Mouse (Mus musculus): Measurements from ENCODE around the gene Naa38.
A peak's percentile ranks its signal among the peaks of the same experiment; 100 is the strongest.

The Naa38 gene

GRCm38 (mm10) chr11:69414421-69415326, 19.4 kb downstream of the Naa38 start:
- peak; percentile 66 for DNase-seq (ENCODE audit: low spot score)

DNA sequence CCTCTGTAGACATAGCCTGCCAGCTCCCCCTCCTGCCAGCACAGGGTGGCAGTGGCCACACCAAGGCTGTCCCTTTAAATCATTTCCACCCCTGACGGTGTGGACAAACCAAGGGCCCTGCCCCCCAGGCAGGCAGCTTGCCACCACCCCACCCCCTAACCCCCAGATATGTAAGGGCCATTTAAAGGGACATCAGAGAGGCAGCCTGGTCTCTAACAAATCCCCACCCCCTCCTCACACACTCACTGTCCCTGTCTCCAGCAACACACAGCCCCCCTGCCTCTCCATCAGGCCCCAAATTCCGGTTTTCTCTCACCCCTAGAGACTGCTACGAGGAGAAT, 20.0 kb downstream of the Naa38 start:
- DNase-seq (ENCODE audit: low spot score): peak; percentile 66

GRCm38 (mm10) chr11:69415668-69416451, 20.6 kb downstream of the Naa38 start:
- DNase-seq (ENCODE audit: low spot score): peak; percentile 91

DNA sequence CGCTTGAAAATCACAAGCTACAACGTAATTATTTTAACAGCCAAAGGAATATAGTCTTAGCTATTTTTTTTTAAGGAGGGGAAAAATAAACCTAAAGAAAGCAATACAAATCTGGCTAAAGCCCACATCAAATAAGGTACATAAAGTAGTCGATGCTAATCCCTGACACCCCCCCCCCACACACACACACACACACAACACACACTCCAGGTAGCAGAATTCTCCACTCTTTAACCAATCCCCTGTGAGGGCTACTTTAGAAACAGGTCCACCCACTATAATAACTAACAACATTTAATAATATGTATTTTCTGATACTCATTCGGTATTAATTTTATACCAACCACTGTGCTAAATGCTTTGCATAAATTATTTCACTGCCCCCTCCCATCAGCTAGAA, 21.2 kb downstream of the Naa38 start:
- no peak for DNase-seq (ENCODE audit: low spot score)

DNA sequence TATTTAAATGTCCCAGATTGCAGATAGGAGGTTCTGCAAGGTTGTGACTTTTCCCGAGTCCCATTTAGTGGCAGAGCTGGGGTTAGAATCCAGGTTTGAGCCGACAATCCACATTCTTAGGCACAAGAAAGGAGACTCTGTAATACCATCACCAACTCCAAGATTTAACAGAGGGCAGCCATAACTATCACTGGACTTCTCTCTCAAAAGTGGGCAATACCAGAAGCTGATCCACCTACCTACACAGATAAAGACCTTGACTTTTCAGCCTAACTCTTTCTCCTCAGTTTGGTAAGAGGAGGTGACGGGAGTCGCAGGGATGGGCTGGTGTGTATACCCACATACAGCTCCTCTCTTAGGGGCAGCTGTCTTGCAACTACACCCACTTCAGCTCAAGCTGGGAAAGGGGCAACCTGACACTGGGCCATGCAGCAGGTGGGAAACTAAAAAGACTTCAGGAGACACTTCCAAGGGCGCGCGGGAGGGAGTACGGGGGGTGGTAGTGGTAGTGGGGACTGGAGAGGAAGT, 21.7 kb downstream of the Naa38 start:
- DNase-seq (ENCODE audit: low spot score): no peak

DNA sequence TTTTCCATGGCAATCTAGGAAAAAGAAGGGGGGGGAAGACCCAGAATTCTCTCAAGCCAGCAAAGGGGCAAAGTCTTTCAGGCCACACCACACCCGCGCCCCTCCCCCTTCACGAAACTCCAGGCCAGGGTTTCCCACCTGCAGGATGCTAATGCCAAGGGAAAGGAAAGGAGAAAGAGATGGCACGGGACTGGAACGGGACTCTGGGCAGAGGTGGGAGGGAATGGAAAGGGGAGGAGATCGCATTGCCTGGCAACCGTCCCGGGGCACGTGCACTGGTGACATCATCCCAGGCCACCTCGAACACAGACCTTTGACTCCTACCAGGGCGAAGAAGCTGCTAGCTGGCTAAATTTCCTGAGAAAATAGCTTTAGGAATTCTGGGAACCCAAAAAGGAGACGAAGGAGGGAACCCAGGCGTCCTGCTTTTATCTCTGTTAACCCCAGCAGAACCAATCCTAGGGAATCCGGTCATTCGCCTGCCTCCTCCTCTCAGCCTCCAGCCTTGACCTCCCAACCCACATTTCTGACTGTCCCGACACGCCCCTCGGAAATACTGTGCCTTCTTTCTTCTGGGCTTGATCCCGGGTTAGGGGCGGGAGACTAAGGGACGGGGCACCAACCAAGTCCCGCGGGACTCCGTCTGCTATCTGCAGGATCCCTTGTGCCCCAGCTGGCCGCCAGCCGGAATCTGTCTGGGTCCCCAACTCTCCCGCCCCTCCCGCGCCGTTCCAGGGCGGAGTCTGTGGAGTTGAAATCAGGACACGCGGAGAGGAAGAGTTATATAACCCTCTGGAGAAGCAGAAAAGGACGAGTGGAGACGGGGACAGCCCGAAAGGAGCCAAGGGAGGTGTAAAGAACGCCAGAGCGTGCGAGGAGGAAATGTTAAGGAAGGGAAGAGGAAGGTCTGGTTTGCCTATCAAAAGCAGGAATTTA, 22.4 kb downstream of the Naa38 start:
- DNase-seq (ENCODE audit: low spot score): peak; percentile 98

DNA sequence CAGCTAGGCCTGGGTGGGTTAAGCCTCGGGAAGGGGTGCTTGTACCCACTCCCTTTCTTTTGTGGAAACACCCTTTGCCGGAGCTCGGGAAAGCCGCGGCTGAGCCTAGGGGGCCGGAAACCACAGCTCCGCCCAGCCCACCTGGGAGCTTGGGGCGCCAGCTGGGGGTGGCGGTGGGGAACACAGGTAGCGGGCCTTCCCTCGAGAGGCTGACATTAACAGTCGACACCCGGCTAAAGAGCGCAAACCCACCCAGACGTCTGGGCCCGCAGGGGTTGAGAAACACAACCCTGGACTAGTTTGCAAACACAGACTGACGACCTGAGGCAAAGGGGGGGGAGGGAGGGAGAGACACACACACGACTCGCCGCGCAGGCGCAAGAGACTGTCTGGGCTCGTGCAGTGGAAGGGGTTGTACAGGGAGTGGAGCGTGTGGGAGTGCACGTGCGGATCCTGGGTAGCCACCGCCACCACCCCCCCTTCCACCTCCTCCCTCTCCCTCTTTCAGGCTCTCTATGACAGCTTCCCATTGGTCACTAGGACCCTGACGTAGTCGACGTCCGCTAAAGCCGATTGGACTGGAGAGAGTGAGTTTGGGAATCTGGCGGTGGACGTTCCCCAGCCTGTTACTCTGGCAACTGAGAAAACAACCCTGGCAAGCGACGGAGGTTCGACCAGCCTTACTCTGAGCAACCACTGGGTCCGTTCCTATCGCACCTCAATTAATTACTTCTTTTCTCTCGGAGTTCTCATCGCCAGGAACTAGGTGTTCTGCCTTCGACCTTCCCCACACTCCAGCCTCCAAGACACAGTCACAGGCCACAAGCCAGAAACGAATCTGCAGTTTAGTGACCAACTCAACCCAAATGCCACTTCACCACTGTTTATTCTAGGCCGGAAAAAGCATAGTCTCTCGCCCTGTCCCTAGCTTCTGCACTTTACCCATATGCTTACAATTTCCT, 23.5 kb downstream of the Naa38 start:
- DNase-seq (ENCODE audit: low spot score): peak; percentile 99

- DNase-seq (ENCODE audit: low spot score): peak; percentile 68
Measured at GRCm38 (mm10) chr11:69419443-69419812, 24.1 kb downstream of the Naa38 start.

GRCm38 (mm10) chr11:69419813-69420553, 24.7 kb downstream of the Naa38 start:
- peak; percentile 81 for DNase-seq (ENCODE audit: low spot score)

GRCm38 (mm10) chr11:69420554-69421000, 25.3 kb downstream of the Naa38 start:
- DNase-seq (ENCODE audit: low spot score): no peak

DNA sequence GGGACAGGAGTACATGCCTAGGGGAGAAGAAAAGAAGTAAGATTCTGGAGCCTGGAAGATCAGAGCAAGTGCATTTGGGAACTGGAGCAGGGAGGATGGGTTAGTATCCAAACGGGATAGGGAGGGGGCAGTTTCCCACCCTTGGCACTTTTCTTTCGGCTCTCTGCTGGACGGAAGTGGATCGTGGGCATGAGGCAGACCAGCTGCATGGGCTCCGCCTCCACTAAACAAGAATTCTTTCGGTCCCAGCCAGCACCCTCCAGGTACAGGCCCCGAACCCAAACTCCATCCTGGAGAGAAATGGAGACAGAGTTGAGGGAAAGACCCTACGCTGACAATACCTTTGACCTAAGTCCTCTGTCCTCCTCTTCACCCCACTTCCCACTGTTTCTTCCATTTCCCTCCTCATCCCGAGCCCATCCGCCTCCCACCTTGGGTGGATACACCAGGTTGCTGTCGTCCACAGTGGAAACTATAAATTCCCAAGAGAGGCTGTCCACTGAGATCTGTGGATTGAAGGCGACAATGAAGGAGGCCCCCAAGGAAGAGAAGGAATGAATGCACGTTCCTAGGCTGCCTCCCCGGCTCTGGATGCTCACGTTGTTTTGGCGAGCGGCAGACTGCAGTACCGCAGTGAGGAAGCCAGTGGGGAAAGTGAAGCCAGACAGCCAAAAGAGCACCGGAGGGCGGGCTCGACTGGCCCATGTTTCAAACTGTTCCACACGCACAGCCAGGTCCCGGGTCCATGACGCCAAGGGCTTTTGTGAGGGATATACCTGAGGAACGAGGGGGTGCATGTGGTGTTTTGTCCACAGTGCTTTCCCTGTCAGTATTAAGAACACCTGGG, 26.1 kb downstream of the Naa38 start:
- no peak for DNase-seq (ENCODE audit: low spot score)

DNA sequence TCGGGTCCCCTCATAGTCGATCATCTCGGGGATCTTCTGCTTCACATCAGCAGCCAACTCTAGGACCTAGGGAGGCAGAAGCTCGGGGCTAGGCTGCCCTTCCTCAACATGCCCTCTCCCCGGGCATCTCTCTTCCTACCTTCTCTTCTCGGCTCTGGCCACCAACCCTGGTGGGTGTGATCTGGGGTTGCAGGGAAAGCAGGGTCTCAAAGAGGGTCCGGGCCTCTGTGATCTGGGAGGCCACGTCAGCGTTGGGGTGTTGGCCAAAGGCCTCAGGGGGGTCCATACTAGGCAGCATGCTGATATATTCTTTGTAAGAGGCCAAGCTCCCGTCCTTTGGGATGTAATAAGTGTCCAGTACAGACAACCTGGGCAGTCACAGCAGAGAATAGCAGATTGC, 27.6 kb downstream of the Naa38 start:
- DNase-seq (ENCODE audit: low spot score): no peak

- no peak for DNase-seq (ENCODE audit: low spot score)
Measured at GRCm38 (mm10) chr11:69423885-69424284, 28.6 kb downstream of the Naa38 start.

GRCm38 (mm10) chr11:69426246-69426645, 31.0 kb downstream of the Naa38 start:
- DNase-seq (ENCODE audit: low spot score): no peak

DNA sequence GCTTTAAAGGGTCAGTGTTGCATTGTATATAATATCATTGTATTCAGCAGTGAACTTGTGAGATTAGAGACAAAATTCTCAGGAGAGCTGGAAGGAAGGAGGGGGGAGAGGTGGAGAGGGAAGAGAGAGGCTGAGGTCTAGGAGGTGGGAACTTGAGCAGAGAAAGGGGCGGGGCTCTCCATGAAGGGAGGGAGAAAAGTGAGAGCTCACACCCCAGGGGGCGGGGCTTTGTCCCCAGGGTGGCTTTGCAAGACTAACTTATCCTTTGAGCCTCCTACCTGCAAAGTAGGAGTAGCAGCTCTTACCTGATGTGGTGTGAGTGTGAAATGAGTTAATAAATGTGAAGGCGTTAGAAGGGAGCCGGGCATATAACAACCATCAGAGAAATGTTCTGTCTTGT, 33.5 kb downstream of the Naa38 start:
- DNase-seq (ENCODE audit: low spot score): peak; percentile 58

DNA sequence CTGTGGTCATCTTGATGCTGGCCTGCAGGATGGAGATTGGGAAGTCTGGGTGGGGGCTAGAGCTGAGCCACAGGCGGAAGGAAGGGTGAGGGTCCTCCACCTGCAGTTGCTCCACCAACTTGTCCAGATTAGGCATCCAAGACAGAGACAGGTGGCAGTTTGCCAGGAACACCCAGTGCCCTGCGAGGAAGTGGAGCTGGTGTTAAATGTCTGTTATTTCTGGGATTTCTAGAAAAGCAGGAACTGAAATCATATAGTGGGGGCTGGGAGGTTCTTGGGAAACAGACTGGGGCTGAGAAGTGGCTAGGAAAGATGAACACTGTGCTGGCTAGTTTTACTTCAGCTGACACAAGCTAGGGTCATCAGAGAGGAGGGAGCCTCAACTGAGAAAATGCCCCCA, 34.0 kb downstream of the Naa38 start:
- no peak for DNase-seq (ENCODE audit: low spot score)

DNA sequence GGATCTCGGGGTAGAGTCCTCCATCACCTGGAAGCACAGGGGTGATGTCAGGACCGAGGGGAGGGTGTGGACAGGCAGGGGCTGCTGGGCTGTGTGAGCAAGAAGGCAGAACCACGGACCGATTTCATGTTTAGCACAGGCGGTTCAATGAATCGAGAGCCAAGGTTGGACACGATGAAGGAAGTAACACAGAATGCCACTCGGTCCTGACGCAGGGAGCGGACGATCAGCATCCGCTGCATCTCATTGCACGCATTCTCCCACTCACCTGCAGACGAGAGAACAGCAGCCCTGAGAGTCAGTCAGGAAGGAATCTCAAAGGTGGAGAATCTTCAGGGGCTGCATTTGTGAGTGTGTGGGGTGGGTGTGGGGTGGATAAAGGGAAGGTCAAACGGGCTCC, 35.3 kb downstream of the Naa38 start:
- DNase-seq (ENCODE audit: low spot score): no peak

DNA sequence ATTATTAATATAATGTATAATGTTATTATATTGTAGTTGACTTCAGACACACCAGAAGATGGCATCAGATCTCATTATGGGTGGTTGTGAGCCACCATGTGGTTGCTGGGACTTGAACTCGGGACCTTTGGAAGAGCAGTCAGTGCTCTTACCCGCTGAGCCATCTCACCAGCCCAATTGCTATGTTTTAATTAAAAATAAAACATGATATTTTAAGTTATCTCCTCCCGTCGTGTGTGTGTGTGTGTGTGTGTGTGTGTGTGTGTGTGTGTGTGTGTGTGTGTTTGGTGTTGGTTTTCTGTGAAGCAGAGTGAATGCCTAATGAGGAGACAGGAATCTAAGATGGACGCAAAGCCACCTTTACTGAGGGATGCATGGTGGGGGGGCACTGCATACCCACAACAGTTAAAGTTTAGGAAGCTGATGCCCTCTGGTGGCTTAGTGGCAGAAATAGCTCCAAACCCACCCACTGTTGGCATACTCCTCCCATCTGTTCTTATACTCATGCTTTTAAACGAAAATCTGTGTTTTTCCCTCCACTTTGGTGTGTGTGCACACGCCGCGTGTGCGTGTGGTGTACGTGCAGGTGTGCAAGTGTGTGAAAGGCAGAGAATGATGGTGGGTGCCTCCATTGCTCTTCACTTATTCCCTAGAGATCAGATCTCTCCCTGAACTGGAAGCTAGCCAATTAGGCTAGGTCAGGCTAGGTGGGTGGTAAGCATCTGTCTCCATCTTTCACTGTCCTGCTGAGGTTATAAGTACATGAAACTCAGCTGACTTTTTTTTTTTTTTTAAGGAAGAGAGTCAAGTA, 36.7 kb downstream of the Naa38 start:
- peak; percentile 51 for DNase-seq (ENCODE audit: low spot score)
